Mouse (Mus musculus) neural tube, embryonic 14.5 days (tissue): ENCODE data around the gene Scp2d1. TPM values are rescaled to one million over a fixed set of nuclear protein-coding genes. Genes with fewer than 3 reads are reported as not detected.
"Not testable (repeated sequence)": the region's sequence is repeated elsewhere in the genome, so short reads cannot be mapped to it uniquely, and the experiment has no call there.

ENCODE experiments used
- ATAC-seq: fragments of 200-750 bp; cut with Nextera tagmentation; 2 replicates; pipeline ENCODE4 v1.8.0; 2017; ENCODE audit warnings: low read depth, mild to moderate bottlenecking, moderate TSS enrichment, moderate library complexity
- H3K27ac ChIP-seq: fragments of 300-500 bp; sonication (generic); 2 replicates; pipeline ENCODE4 v1.5.1; 2014; ENCODE audit warnings: low read depth, mild to moderate bottlenecking, control low read depth, low read length, moderate library complexity, mixed read lengths
- H3K27me3 ChIP-seq: fragments of 300-500 bp; sonication (generic); 2 replicates; pipeline ENCODE4 v1.6.1; 2014; ENCODE audit warnings: low read length; ENCODE audit not compliant: control insufficient read depth, insufficient read depth
- H3K36me3 ChIP-seq: fragments of 300-500 bp; sonication (generic); 2 replicates; pipeline ENCODE4 v1.6.1; 2014; ENCODE audit warnings: low read length, mixed read lengths; ENCODE audit not compliant: control insufficient read depth, insufficient read depth
- H3K4me1 ChIP-seq: fragments of 300-500 bp; sonication (generic); 2 replicates; pipeline ENCODE4 v1.6.1; 2014; ENCODE audit warnings: low read length; ENCODE audit not compliant: control insufficient read depth, insufficient read depth
- H3K4me2 ChIP-seq: fragments of 300-500 bp; sonication (generic); 2 replicates; pipeline ENCODE4 v1.6.1; 2014; ENCODE audit warnings: mild to moderate bottlenecking, low read depth, low read length, control low read depth
- H3K4me3 ChIP-seq: fragments of 300-500 bp; sonication (generic); 2 replicates; pipeline ENCODE4 v1.5.1; 2014; ENCODE audit warnings: low read depth, low read length, control low read depth, mixed read lengths
- H3K9ac ChIP-seq: fragments of 300-500 bp; sonication (generic); replicated peaks from 2 replicates; pipeline ENCODE4 v1.6.1; 2014; ENCODE audit warnings: low read depth, mild to moderate bottlenecking, control low read depth, low read length, mixed read lengths
- H3K9me3 ChIP-seq: fragments of 300-500 bp; sonication (generic); 2 replicates; pipeline ENCODE4 v1.6.1; 2016; ENCODE audit warnings: low read length; ENCODE audit not compliant: control insufficient read depth
- WGBS: fragments of 180-500 bp; shearing (Covaris S2); extraction: QIAGEN DNeasy Blood & Tissue Kit; methylation state at CpG from one replicate; pipeline ENCODE4 v1.1.7; 2014; 5-methylcytosine and 5-hydroxymethylcytosine counted together
- polyA plus RNA-seq: library from polyadenylated mRNA; unstranded; fragments of >200 nt; fragmentation: Nextera tagmentation; extraction: Ambion mirVana; gene quantifications from 2 replicates; pipeline ENCODE4 v1.2.1, GENCODE M21; 2014

The Scp2d1 gene
- polyA plus RNA-seq = not detected in 2 replicates

GRCm38 (mm10) chr2:144823356-144823755 lies at the start of gene Scp2d1:
Gene Scp2d1 (plus strand): TSS chr2:144823656.
- not testable (repeated sequence) for H3K4me2 ChIP-seq, ATAC-seq, H3K9ac ChIP-seq, H3K4me3 ChIP-seq, H3K27me3 ChIP-seq, H3K4me1 ChIP-seq, H3K9me3 ChIP-seq, H3K36me3 ChIP-seq, H3K27ac ChIP-seq
- WGBS = 85% methylated on average over 6 of the region's 6 CpGs

GRCm38 (mm10) chr2:144774636-144775160 lies 48.8 kb upstream of the Scp2d1 start:
- H3K27ac ChIP-seq = no peak overlapping the region
- H3K4me2 ChIP-seq = no peak overlapping the region
- no peaks in the 10 kb centered on the region for H3K27me3 ChIP-seq
- no peak overlapping the region for H3K9ac ChIP-seq
- no peak for ATAC-seq
- no peaks in the 10 kb centered on the region for H3K36me3 ChIP-seq
- no peaks in the 10 kb centered on the region for H3K9me3 ChIP-seq
- no peaks in the 10 kb centered on the region; the same call in 1 of the 2 replicates for H3K4me1 ChIP-seq
- WGBS = 89% methylated on average over 8 of the region's 8 CpGs
- H3K4me3 ChIP-seq = no peak overlapping the region

GRCm38 (mm10) chr2:144775626-144776025 lies 47.8 kb upstream of the Scp2d1 start:
- Histone ChIP-seq H3K27ac (no peak overlapping the region), H3K4me1 (no peaks in the 10 kb centered on the region), H3K4me2 (no peak overlapping the region), H3K36me3 (no peaks in the 10 kb centered on the region), H3K4me3 (no peak overlapping the region), H3K9me3 (no peaks in the 10 kb centered on the region), H3K9ac (no peak overlapping the region), H3K27me3 (no peaks in the 10 kb centered on the region)
- ATAC-seq = no peak
- WGBS = 90% methylated on average over 4 of the region's 4 CpGs

GRCm38 (mm10) chr2:144779263-144779662 lies 44.2 kb upstream of the Scp2d1 start:
- no peaks in the 10 kb centered on the region for H3K4me1 ChIP-seq
- no peak overlapping the region for H3K27ac ChIP-seq
- no peak for ATAC-seq
- H3K36me3 ChIP-seq = no peaks in the 10 kb centered on the region
- no peak overlapping the region for H3K4me2 ChIP-seq
- H3K9me3 ChIP-seq = no peaks in the 10 kb centered on the region
- H3K9ac ChIP-seq = no peak overlapping the region
- H3K27me3 ChIP-seq = no peaks in the 10 kb centered on the region
- no peak overlapping the region for H3K4me3 ChIP-seq
- 83% methylated on average over 7 of the region's 7 CpGs for WGBS

- WGBS = 42% methylated on average over 5 of the region's 5 CpGs
- Histone ChIP-seq H3K4me3 (no peak overlapping the region), H3K9me3 (no peaks in the 10 kb centered on the region), H3K4me1 (no peaks in the 10 kb centered on the region), H3K36me3 (no peaks in the 10 kb centered on the region), H3K27me3 (no peaks in the 10 kb centered on the region), H3K9ac (no peak overlapping the region), H3K4me2 (no peak overlapping the region), H3K27ac (no peak overlapping the region)
- no peak for ATAC-seq
Measured at GRCm38 (mm10) chr2:144780731-144781130, 42.7 kb upstream of the Scp2d1 start.

- Histone ChIP-seq H3K27ac (no peak overlapping the region), H3K4me2 (no peak overlapping the region), H3K27me3 (no peaks in the 10 kb centered on the region), H3K9me3 (no peaks in the 10 kb centered on the region), H3K4me1 (no peaks in the 10 kb centered on the region), H3K36me3 (no peaks in the 10 kb centered on the region), H3K4me3 (no peak overlapping the region), H3K9ac (no peak overlapping the region)
- WGBS = 67% methylated on average over 3 of the region's 3 CpGs
- ATAC-seq = no peak
Measured at GRCm38 (mm10) chr2:144781871-144782270, 41.6 kb upstream of the Scp2d1 start.

GRCm38 (mm10) chr2:144782481-144782880 lies 41.0 kb upstream of the Scp2d1 start:
- H3K36me3 ChIP-seq = no peaks in the 10 kb centered on the region
- H3K27me3 ChIP-seq = no peaks in the 10 kb centered on the region
- H3K9ac ChIP-seq = no peak overlapping the region
- H3K4me1 ChIP-seq = no peaks in the 10 kb centered on the region
- WGBS = 83% methylated on average over 4 of the region's 4 CpGs
- no peak overlapping the region for H3K4me2 ChIP-seq
- H3K27ac ChIP-seq = no peak overlapping the region
- ATAC-seq = no peak
- no peaks in the 10 kb centered on the region for H3K9me3 ChIP-seq
- no peak overlapping the region for H3K4me3 ChIP-seq

- Histone ChIP-seq H3K4me2 (no peak overlapping the region), H3K4me1 (no peaks in the 10 kb centered on the region), H3K4me3 (no peak overlapping the region), H3K9ac (no peak overlapping the region), H3K36me3 (no peaks in the 10 kb centered on the region), H3K9me3 (no peaks in the 10 kb centered on the region), H3K27ac (no peak overlapping the region), H3K27me3 (no peaks in the 10 kb centered on the region)
- WGBS = 82% methylated on average over 1 of the region's 1 CpGs
- no peak for ATAC-seq
Measured at GRCm38 (mm10) chr2:144783190-144783589, 40.3 kb upstream of the Scp2d1 start.

- Histone ChIP-seq H3K27ac (no peak overlapping the region), H3K27me3 (no peaks in the 10 kb centered on the region), H3K4me2 (no peak overlapping the region), H3K9me3 (no peaks in the 10 kb centered on the region), H3K4me3 (no peak overlapping the region), H3K4me1 (no peaks in the 10 kb centered on the region), H3K9ac (no peak overlapping the region), H3K36me3 (no peaks in the 10 kb centered on the region)
- 94% methylated on average over 6 of the region's 6 CpGs for WGBS
- ATAC-seq = no peak
Measured at GRCm38 (mm10) chr2:144783831-144784230, 39.6 kb upstream of the Scp2d1 start.
